Mouse (Mus musculus): ENCODE data around the gene Ppm1l. TPM values are rescaled to one million over a fixed set of nuclear protein-coding genes. Genes with fewer than 3 reads are reported as not detected.
"Not testable (repeated sequence)": the region's sequence is repeated elsewhere in the genome, so short reads cannot be mapped to it uniquely, and the experiment has no call there.

Ppm1l gene
- total RNA-seq, 2 experiments from 2014 or later: 78.5 to 82.1 TPM

DNA sequence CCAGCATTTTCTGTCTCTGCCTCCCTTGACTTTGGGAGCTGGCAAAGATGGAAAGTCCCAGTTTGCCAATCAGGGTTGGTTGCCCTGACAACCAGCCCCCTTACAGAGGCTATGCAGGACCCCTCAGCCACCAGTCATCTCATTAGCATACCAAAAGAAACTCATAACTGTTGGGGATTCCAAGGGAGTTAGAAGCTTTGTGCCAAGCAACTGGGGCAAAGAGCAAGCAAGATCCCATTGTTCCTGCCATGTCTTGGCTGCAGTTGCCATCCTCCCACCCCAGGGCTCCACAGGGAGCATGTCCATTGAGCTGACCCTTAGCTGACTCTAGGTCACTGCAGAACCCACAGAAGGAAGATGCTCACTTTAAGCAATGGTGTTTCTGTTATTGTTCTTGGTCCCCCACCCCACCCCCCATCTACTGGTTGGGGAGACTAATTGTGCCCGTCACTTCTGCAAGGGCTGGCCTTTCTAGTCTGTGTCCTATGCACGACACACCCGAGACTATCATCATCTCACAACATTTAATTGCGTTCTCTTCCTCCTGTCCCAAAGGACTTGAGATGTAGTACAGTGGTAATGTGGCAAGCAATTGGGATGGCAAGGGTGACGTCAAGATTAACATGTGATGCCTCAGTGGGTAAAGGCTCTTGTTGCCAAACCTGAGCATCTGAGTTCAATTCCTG, 89.7 kb downstream of the Ppm1l start:
- intact Hi-C loops (cut with DNase I): no loop called here
- DNase-seq (ENCODE audit: low spot score in 2 of 2): no peak

DNA sequence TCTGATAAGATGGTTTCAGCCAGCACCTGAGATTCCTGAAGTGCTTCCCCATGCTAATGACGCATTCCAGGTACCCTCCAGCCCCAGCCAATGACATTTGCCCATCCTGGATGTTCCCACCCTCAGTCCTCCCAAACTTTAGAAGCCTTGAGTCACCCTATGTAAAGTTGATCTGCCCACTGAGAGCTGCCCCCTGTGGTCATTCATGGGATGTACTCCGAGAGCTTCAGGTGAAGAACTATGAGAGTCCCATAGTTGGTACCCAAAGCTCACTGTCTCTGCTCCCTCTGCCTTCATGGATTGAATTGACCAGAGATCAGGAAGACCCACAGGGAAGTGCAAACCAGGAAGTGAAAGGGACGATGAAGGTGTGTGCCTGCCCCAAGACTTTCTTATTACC, 91.4 kb downstream of the Ppm1l start:
- DNase-seq (ENCODE audit: low spot score in 2 of 2): no peak
- intact Hi-C loops (cut with DNase I): no loop called here

DNA sequence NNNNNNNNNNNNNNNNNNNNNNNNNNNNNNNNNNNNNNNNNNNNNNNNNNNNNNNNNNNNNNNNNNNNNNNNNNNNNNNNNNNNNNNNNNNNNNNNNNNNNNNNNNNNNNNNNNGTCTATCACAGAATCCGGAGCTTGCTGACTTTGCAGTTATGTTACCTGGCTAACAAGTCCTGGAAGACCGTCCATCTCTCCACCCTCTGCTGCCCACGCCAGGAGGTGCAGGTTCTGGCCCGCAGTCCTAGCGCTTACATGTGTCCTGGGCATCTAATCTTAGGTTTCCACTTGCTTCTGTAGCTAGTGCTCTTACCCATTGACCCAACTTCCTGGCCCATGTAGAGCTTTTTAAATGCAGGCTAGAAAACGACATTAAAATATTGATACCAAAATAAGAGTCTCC, 99.5 kb downstream of the Ppm1l start:
- no peak for DNase-seq (ENCODE audit: low spot score in 2 of 2)
- intact Hi-C loops (cut with DNase I): no loop called here

DNA sequence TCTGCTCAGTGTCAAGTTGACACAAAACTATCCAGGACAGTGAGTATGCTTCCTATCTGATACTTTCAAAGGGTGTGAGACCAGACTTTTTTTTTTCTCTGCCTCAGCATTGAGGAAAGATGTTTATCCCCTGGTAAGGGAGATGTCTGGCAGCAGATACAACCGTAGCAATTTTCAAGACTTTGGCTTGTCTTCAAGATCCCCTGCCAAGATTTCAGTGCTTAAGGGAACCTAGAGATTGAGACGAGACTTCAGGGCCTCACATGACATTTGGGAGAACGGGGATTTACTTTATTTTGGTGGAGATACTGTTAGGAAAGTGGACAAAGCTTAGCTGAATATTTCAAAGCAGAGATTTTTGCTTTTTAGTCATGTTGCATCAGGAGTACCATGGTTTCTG, 106.1 kb downstream of the Ppm1l start:
- no peak for DNase-seq (ENCODE audit: low spot score in 2 of 2)
- intact Hi-C loops (cut with DNase I): loop anchor here (5.0 kb wide), 1 partner anchor 60 kb away; no protein-coding TSS in a partner anchor

DNA sequence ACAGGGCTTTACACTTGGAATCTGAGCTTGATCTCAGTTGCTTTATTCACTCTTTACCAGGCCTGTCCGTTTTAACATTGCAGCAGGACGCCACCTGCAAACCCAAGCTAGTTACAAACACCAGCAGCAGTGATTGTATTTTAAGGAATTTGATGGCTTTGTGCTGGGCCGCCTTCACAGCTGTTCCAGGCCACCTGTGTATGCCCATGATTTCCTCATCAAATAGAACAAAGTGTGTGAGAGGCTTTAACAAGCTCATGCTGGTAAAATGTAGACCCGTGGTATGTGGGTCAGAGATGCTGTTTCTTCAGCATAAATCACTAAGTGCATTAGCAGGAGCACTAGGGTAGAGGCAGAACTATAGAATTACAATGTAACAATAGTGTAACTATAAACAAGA, 106.7 kb downstream of the Ppm1l start:
- DNase-seq (ENCODE audit: low spot score in 2 of 2): no peak
- intact Hi-C loops (cut with DNase I): loop anchor here (5.0 kb wide), 1 partner anchor 59 kb away; no protein-coding TSS in a partner anchor

DNA sequence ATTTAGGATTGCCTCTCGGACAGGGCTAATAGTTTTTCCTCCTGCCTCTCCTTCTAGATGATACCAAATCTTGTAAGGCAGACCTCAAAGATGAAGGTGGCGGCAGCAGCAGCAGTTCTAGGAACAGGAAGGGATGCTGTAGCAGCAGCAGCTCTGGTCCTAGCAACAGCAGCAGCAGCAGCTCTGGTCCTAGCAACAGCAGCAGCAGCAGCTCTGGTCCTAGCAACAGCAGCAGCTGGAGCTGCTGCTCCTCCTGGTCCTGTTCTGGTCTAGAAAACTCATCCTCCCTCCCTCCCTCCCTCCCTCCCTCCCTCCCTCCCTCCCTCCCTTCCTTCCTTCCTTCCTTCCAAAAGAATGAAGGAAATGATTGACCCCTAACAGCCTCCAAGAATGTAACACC, 108.1 kb downstream of the Ppm1l start:
- intact Hi-C loops (cut with DNase I): loop anchor here (5.0 kb wide), 1 partner anchor 58 kb away; no protein-coding TSS in a partner anchor
- DNase-seq (ENCODE audit: low spot score in 2 of 2): not testable (repeated sequence)

DNA sequence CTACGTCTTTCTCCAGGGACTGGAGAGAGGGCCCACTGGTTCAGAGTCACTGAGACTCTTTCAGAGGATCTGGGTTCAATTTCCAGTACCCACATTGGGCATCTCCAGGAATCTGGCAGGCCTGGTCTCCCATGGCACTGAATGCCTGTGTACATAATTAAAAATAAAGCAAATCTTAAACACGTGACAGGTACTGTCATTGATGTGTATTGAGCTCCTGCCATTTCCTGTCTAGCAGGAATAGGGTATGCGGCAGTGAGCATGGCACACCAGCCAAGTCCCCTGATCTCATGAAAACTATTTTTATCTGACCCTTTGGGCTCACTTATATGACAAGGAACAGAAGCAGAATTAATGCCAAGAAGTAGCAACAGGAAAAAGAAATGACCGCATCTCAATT, 110.6 kb downstream of the Ppm1l start:
- no peak for DNase-seq (ENCODE audit: low spot score in 2 of 2)
- intact Hi-C loops (cut with DNase I): no loop called here

DNA sequence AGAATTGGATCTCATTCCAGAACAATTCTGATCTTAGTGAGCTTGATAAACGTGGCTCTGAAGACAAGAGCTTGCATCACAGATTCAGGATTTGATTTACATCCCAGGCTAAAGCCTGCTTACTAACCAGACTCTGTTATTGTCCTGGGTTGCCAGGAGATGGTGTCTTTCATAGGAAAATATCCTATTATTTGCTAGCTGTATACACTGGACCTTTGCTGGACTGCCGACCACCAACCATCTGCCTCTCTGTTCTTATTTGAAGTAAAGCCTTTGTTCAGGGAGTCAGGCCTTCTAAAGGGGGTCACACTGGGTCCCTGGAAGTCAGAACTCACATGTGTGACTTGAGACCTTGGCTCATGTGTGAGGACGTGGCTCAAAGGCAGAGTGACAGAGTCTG, 111.6 kb downstream of the Ppm1l start:
- DNase-seq (ENCODE audit: low spot score in 2 of 2): no peak
- intact Hi-C loops (cut with DNase I): no loop called here

DNA sequence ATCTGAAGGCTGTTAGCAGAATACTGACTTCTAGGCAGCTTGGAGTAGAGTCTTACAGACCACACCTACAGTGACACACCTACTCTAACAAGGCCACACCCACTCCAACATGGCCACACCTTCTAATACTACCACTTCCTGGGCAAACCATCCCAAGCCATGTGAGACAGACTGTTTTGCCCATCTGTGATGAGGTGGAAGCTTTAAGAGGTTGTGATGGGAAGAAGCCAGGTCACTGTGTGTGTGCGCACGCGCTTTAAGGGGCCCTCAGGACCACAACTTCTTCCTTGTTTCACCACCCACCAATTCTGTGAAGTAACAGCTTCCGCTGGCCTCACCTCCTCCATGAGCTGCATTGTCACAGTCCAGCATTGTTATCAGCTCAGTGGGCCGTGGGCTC, 112.7 kb downstream of the Ppm1l start:
- intact Hi-C loops (cut with DNase I): no loop called here
- DNase-seq (ENCODE audit: low spot score in 2 of 2): no peak

DNA sequence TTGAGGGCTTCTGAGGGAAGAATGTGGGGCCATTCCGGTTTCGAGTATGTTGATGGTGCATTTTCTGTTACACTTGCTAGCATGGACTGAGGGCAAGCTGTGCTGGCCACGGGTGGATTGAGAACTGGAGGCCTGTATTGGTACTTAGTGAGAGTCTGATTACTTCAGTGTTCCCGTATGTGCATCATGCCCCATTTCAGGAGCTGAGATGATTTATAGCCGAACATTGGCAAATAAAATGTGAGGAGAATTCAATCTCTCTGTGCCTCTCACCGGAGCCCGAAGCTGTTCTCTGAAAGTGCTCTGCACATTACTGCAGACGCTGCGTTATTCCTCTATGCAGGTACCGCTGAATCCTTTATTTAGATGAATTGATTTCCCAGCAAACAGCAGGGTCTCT, 116.9 kb downstream of the Ppm1l start:
- intact Hi-C loops (cut with DNase I): no loop called here
- no peak for DNase-seq (ENCODE audit: low spot score in 2 of 2)

DNA sequence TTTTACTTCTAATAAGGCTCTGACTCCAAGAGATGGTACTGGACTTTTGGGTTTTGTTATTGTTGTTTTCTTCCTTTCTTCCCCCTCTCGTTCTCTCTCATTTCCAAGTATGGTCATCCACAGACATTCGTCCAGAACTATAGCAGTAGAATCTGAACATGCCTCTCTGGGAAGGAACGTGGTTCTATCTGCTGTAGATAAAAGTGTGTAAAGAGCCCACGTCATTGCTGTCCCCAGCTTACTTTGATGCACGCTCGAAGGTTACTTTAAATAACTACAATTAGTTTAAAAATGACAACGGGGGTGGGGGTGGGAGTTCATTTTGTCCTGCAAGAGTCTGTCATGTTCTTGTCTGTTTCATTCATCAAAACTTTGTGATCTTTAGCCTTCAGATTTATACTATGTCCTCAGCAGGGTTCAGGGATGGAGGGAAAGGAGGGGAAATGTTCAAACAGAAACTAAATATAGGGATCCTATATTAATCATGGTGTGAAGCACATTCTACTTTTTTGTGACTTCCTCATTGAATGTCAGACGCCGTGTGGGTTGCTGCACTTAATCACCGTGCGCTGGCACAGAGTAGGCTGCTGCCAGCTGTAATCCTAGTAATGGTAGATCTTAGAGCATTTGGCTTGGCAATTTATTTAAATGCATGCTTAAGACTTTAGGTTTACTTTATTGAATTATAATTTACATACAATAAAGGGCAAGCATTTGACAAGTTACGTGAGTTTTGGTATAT, 122.3 kb downstream of the Ppm1l start:
- peak; percentile 36 to 45 for DNase-seq (ENCODE audit: low spot score in 2 of 2)
- intact Hi-C loops (cut with DNase I): no loop called here

DNA sequence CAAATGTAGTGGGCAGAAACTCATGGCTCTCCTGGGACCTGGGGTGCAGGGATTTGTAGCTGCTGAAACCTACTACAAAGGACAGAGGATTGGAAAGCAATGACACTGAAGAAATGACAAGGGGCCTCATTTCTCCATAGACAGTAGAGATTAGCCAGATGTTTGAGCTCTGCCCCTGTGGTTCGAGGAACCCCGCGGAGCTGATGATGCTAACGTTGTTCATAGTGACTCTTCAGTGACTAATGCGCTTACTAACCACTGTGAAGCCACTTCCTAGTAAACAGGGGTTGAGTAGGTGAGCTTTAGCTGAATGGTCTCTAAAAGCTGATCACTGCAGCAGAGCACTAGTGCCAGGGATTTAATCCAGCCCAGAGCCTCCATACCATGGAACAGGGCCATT, 124.1 kb downstream of the Ppm1l start:
- intact Hi-C loops (cut with DNase I): no loop called here
- no peak for DNase-seq (ENCODE audit: low spot score in 2 of 2)

DNA sequence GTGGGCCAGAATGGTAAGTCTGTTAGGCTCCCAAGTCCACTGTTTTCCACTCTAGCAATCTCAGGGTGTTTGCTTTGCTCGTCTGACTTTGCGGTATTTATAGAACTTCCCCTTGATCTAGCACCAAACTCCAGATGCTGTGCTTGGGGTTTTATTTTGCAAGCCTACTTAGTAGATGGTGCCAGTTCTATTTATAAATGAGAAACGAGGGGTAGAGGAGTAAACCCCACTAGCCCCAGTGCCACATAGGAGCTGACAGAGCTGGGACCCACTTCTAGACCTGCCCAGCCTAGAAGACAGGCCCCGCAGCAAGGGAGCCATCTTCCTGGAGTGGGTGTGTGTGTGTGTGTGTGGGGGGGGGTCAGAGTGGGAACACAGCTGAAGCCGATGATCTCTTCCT, 130.3 kb downstream of the Ppm1l start:
- intact Hi-C loops (cut with DNase I): no loop called here
- peak in 1 of 2 experiments; percentile 38 for DNase-seq (ENCODE audit: low spot score in 2 of 2)

DNA sequence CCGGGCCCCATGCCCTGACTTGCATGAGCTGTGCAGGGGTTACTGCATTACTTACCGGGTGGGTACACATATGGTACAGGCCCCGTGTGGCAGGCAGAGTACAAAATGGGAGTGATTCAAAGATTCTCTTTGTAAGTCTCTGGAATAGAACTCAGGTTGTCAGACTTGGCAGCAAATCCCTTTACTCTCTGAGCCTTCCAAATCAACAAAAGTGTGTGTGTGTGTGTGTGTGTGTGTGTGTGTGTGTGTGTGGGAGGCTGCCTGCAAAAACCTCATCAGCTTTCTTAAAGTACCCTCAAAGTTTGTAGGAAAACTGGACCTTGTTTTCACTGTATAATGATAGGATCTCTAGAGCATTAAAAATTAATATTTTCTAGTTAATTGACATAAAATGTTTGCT, 132.4 kb downstream of the Ppm1l start:
- no peak for DNase-seq (ENCODE audit: low spot score in 2 of 2)
- intact Hi-C loops (cut with DNase I): no loop called here

DNA sequence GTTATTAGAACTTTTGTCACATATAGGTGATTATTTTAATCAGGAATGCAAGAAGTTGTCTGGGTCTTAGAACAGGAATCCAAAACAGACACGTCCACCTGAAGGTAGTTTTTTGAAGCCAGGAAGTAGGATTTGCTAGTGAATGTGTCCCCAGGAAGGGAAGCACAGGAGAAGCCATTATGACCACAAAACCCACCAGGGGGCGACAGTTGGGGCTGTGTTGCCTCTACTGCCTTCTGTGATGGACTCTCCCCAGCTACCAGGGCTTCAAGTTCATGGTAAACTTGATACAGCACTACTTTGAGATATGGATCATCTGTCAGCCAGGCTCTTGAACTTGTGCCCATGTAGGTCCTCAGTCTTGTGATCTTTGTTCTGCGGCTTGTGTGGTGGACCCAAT, 137.7 kb downstream of the Ppm1l start:
- intact Hi-C loops (cut with DNase I): no loop called here

DNA sequence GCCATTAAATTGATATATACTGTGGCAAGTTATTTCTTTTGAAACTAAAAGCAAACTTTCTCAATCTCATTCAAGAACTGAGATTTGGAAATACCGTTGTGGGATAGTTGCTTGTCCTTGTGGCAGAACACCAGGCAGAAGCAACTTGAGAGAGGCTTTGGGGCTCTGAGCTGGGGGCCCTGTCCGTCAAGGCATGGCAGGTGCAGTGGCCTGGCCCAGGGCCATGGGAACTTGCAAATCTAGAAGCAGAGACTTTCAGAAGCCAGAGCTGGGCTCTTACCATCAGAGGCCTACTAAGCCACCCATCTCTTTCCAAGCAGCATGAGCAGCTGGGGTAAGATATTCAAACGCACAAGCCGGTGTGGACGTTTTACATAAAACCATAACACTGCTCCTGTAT, 139.4 kb downstream of the Ppm1l start:
- intact Hi-C loops (cut with DNase I): no loop called here
- no peak for DNase-seq (ENCODE audit: low spot score in 2 of 2)

More for the DNA sequence above, 137.7 kb downstream of the Ppm1l start:
- DNase-seq (ENCODE audit: low spot score in 2 of 2): no peak

DNA sequence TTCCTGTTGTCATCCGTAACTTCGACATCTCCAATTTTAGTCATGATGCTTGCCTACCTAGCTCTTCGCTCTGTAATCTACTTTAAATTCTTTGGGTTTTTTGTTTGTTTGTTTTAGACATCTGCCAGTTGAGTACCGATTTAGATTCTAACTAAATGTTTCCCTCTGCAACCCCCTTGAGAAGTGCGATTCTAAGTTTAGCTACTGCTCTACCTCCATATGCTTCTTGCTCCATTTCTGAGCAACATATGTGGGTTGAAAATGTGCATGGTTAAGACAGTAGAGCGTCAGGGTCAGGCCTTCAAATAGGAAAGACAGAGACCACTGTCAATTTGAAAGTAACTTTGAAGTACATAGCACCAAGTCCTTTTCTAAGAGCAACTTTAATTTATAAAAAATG, 142.1 kb downstream of the Ppm1l start:
- intact Hi-C loops (cut with DNase I): no loop called here
- no peak for DNase-seq (ENCODE audit: low spot score in 2 of 2)

DNA sequence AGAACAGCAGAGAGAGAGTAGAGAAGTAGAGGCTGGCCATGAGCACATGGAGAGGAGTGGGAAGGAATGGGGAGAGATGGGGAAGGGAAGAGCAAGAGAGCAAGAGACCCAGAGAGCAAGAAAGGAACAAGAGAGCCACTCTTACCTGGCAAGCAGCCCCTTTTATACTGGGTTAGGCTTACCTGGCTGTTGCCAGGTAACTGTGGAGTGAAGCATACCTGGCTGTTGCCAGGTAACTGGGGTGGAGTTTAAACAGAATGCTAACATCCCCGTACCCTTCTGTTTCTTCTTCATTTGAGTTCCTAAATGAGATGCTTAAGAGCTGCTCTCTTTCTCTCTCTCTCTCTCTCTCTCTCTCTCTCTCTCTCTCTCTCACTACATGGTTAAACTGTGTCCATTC, 145.3 kb downstream of the Ppm1l start:
- intact Hi-C loops (cut with DNase I): no loop called here
- no peak for DNase-seq (ENCODE audit: low spot score in 2 of 2)

DNA sequence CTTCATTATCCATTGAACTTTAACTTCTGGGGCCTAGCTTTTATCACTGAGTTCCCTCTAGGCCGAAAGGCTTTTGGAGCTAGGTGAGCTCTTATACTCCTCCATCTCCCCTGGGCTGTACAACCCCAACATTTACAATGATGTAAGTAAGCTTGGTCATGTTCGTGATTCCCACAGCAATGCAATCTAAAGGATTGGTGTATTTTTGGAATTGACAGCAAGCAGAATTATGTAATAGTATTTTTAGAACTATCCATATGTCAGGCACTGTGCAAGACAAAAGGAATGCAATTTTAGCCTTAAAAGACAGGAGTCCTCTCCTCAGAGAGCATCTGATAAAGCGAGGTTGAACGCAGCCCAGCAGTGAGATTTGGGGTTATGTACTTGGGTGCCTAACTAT, 149.1 kb downstream of the Ppm1l start:
- intact Hi-C loops (cut with DNase I): no loop called here
- DNase-seq (ENCODE audit: low spot score in 2 of 2): no peak

DNA sequence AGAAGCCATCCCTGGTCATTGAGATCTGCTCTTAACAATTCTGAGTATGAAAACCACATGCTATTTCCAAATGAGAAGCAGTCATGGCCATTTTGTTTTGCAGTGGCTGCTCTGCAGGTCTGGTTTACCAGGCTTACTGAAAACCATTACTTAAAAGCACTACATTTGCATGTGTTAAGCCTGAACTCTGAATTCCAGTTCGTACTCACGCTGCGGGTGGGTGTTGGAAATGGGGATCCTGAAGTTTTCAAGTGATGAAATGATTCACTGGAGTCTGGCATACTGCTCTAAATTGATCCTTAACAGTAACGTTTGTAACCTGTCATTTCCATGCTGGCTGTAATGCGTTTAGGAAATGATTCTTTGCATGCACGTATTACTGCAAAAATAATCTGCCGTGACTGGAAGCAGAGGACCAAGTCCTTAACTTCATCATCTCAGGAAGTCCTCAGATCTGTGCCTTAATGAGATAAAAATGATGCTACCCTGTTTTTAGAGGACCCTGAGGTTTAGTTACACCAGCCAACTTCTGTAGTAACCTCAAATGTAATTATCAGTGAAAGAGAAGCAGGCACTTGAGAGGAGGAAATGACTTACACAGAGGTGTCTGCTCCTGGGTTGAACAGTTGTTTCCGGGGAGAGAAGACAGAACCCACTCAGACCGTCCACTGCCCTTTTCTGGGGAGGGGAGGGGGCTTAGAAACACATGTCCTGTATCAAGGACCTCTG, 151.8 kb downstream of the Ppm1l start:
- DNase-seq (ENCODE audit: low spot score in 2 of 2): no peak
- intact Hi-C loops (cut with DNase I): no loop called here
